Mouse (Mus musculus) G1E (cell line): ENCODE results near the gene Sfxn1. TPM values are rescaled to one million over a fixed set of nuclear protein-coding genes. Genes with fewer than 3 reads are reported as not detected.
A peak's percentile ranks its signal among the peaks of the same experiment; 100 is the strongest.

Experiments
- ATAC-seq: 2 replicates; pipeline ENCODE4 v1.8.0; 2016; ENCODE audit warnings: mild to moderate bottlenecking; ENCODE audit not compliant: insufficient number of reproducible peaks, poor library complexity, low FRiP score, severe bottlenecking; ENCODE audit errors: extremely low read depth
- DNase-seq: peaks from one replicate; pipeline ENCODE4 v3.0.0; 2012; ENCODE audit warnings: low spot score
- H3K27me3 ChIP-seq: 2 replicates; pipeline ENCODE4 v1.6.1; 2012; ENCODE audit warnings: mild to moderate bottlenecking, low read length, inconsistent platforms; ENCODE audit not compliant: insufficient read depth
- H3K36me3 ChIP-seq: replicated peaks from 2 replicates; pipeline ENCODE3; 2012; ENCODE audit warnings: mild to moderate bottlenecking, inconsistent platforms
- H3K4me1 ChIP-seq: 2 replicates; pipeline ENCODE4 v1.6.1; 2012; ENCODE audit warnings: low read depth, low read length, inconsistent platforms, mixed read lengths; ENCODE audit not compliant: insufficient read depth
- H3K4me3 ChIP-seq: 2 replicates; pipeline ENCODE4 v1.5.1; 2012; ENCODE audit warnings: low read depth, mild to moderate bottlenecking, inconsistent platforms, low read length, moderate library complexity, mixed read lengths
- H3K9me3 ChIP-seq: replicated peaks from 2 replicates; pipeline ENCODE4 v1.6.1; 2012; ENCODE audit warnings: inconsistent platforms
- CTCF ChIP-seq: IDR thresholded peaks from 2 replicates; pipeline ENCODE4 v1.5.1; 2012; ENCODE audit warnings: low read depth, low read length, inconsistent platforms, mixed read lengths
- GATA1 ChIP-seq: IDR thresholded peaks from 2 replicates; pipeline ENCODE4 v1.6.1; 2012; ENCODE audit warnings: borderline replicate concordance, low read length, inconsistent platforms, mixed read lengths
- GATA2 ChIP-seq: IDR thresholded peaks from 2 replicates; pipeline ENCODE4 v1.6.1; 2012; ENCODE audit warnings: low read depth, low read length, inconsistent platforms, borderline replicate concordance
- POLR2AphosphoS5 ChIP-seq: IDR thresholded peaks from 2 replicates; pipeline ENCODE4 v1.6.1; 2012; ENCODE audit warnings: low read depth, low read length, inconsistent platforms; ENCODE audit not compliant: insufficient replicate concordance
- TAL1 ChIP-seq: conservative IDR thresholded peaks from 2 replicates; pipeline ENCODE4 v1.6.1; 2012; ENCODE audit warnings: low read depth, low read length, inconsistent platforms, mixed read lengths
- polyA plus RNA-seq: library from polyadenylated mRNA; stranded (reverse); fragments of >175 nt; gene quantifications from 2 replicates; pipeline ENCODE4 v1.2.3, GENCODE M21; 2012
- total RNA-seq, 2 experiments: library from RNA; stranded (forward) in 1 of 2; stranded (reverse) in 1 of 2; fragments of 200-1000 nt in 1 of 2; fragments of >200 nt in 1 of 2; fragmentation: Nextera tagmentation in 1 of 2; gene quantifications; 2 replicates each; pipeline ENCODE4 v1.2.3; 2014 to 2017

Gene Sfxn1
- total and polyA plus RNA-seq, 3 experiments: 27.8 to 150 (median 89.2) TPM

GRCm38 (mm10) chr13:54063292-54063691, 8.4 kb upstream of the Sfxn1 start:
- Histone ChIP-seq H3K9me3 (no peaks in the 10 kb centered on the region), H3K4me3 (no peak overlapping the region), H3K27me3 (peaks cover 19% of the 10 kb centered on the region), H3K36me3 (no peaks in the 10 kb centered on the region), H3K4me1 (no peaks in the 10 kb centered on the region)
- ATAC-seq (no peak), DNase-seq (peak; percentile 25)
- 0 out of 2 replicates have a peak, but pooled peaks have one; percentile 33 for TF ChIP-seq CTCF
- no peak for TF ChIP-seq GATA1

GRCm38 (mm10) chr13:54066081-54066746, 5.5 kb upstream of the Sfxn1 start:
- ATAC-seq (no peak), DNase-seq (no peak)
- Histone ChIP-seq H3K36me3 (no peaks in the 10 kb centered on the region), H3K27me3 (peaks cover 24% of the 10 kb centered on the region), H3K4me3 (no peak overlapping the region), H3K9me3 (no peaks in the 10 kb centered on the region), H3K4me1 (peaks cover 3% of the 10 kb centered on the region; the same call in 1 of the 2 replicates)
- TF ChIP-seq CTCF (no peak), GATA1 (no peak), GATA2 (no peak), POLR2AphosphoS5 (no peak)

GRCm38 (mm10) chr13:54067617-54068166, 4.0 kb upstream of the Sfxn1 start:
- Histone ChIP-seq H3K36me3 (no peaks in the 10 kb centered on the region), H3K4me3 (no peak overlapping the region), H3K27me3 (peaks cover 24% of the 10 kb centered on the region), H3K9me3 (no peaks in the 10 kb centered on the region), H3K4me1 (peaks cover 5% of the 10 kb centered on the region)
- TF ChIP-seq CTCF: no peak
- TF ChIP-seq GATA1: no peak
- TF ChIP-seq POLR2AphosphoS5: no peak
- no peak for TF ChIP-seq GATA2
- TF ChIP-seq TAL1: no peak
- ATAC-seq: no peak
- no peak for DNase-seq

- no peak for DNase-seq
- H3K9me3 ChIP-seq: no peaks in the 10 kb centered on the region
- no peak for TF ChIP-seq TAL1
- TF ChIP-seq GATA2: no peak
- no peak for TF ChIP-seq CTCF
- TF ChIP-seq POLR2AphosphoS5: no peak
- no peak for TF ChIP-seq GATA1
- H3K36me3 ChIP-seq: peaks cover 17% of the 10 kb centered on the region
- no peak for ATAC-seq
- H3K27me3 ChIP-seq: peaks cover 12% of the 10 kb centered on the region
- peak overlapping the region; percentile 36 for H3K4me3 ChIP-seq
- peaks cover 32% of the 10 kb centered on the region for H3K4me1 ChIP-seq
Measured at GRCm38 (mm10) chr13:54071011-54071410, 658 bp upstream of the Sfxn1 start.

- Histone ChIP-seq H3K4me1 (peaks cover 34% of the 10 kb centered on the region), H3K36me3 (peaks cover 33% of the 10 kb centered on the region), H3K27me3 (peaks cover 6% of the 10 kb centered on the region), H3K4me3 (peak overlapping the region; percentile 77), H3K9me3 (no peaks in the 10 kb centered on the region)
- TF ChIP-seq CTCF: no peak
- no peak for TF ChIP-seq GATA1
- no peak for TF ChIP-seq POLR2AphosphoS5
- no peak for TF ChIP-seq TAL1
- TF ChIP-seq GATA2: no peak
- peak; percentile 8 for DNase-seq
- no peak for ATAC-seq
Measured at GRCm38 (mm10) chr13:54072526-54073057, 923 bp downstream of the Sfxn1 start.

- no peak for ATAC-seq
- TF ChIP-seq POLR2AphosphoS5: no peak
- TF ChIP-seq GATA2: no peak
- no peak for TF ChIP-seq TAL1
- TF ChIP-seq CTCF: no peak
- TF ChIP-seq GATA1: no peak
- Histone ChIP-seq H3K4me3 (peak overlapping the region; percentile 77), H3K4me1 (peaks cover 34% of the 10 kb centered on the region), H3K36me3 (peaks cover 38% of the 10 kb centered on the region), H3K27me3 (peaks cover 5% of the 10 kb centered on the region), H3K9me3 (no peaks in the 10 kb centered on the region)
- peak; percentile 19 for DNase-seq
Measured at GRCm38 (mm10) chr13:54073066-54073465, 1.4 kb downstream of the Sfxn1 start.
